8 mouse cellular contexts compared by ENCODE assay signal in the genomic region with DNA sequence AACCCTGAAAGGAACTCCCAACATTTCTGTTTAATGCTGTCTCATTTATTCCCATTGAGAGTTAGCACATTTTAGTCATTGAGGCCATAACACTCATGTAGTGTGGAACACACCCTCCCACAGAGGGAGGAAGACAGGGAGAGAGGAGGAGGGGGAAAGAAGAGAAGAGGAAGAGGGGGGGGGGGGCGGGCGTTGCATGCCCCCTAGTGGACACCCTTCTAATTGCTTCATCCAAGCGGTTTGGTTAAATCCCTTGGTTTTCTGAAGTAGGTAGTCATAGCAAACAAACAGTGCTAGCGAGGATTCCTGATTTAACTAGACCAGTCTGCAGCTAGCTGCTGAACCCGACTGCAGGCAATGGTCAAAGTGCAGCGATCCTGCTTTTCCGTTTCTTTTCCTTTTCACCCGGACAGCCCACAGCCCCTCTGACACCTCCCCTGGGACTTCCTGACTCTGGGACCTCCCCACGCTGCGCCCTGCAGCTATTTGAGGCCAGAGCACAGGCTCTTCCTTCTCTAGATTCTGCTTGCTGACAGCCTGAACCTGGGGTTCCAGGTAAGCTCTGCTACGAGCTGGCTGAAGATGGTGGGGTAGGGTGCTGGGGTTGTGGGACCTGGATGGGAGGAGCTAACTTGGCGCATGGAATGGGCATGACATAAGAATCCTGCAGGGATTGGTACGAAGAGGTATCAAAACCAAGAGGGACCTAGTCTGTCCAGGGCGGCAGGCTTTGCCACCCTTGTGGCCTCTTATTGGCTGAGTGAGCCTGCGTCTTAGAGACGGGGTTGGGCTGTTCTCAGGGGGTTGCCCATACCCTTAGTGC. TPM values are rescaled to one million over a fixed set of nuclear protein-coding genes. Genes with fewer than 3 reads are reported as not detected.
DNase-seq lines count a peak whose midpoint lies in the region; ATAC-seq and TF ChIP-seq lines count a peak whose summit lies in the region.

A gene (plus strand): TSS at position 221 of the 823 bp plus-strand sequence.

- TF ChIP-seq POLR2A in cerebellum, adult 2 months (IDR thresholded peaks at IDR 0.05; ENCODE audit: borderline replicate concordance, insufficient read depth, low read length) = no peak
- no peak for TF ChIP-seq POLR2A in bone marrow, adult 2 months (IDR thresholded peaks at IDR 0.05; ENCODE audit: borderline replicate concordance, control insufficient read depth, low read depth, low read length)

- peak within 1 kb of the TSS; percentile 80 for H3K4me2 ChIP-seq in liver, embryonic 14.5 days (ENCODE audit: low read depth)

- H3K9ac ChIP-seq in liver, embryonic 14.5 days (replicated peaks) = peak within 1 kb of the TSS; percentile 72

- no peak for ATAC-seq in liver, embryonic 14.5 days (ENCODE audit: insufficient read depth)

- no peaks in the 10 kb centered on the region for H3K9me3 ChIP-seq in liver, embryonic 14.5 days (ENCODE audit: control insufficient read depth, low read length)

- peak within 1 kb of the TSS; percentile 29 for H3K4me3 ChIP-seq in cerebellum, adult 2 months (replicated peaks; ENCODE audit: insufficient read depth, low read depth, low read length)
- peak within 1 kb of the TSS; percentile 60 for H3K4me3 ChIP-seq in bone marrow, adult 2 months (replicated peaks; ENCODE audit: control insufficient read depth, low read depth, low read length)
- peak within 1 kb of the TSS; percentile 49 to 62 for H3K4me3 ChIP-seq in liver, embryonic 14.5 days (ENCODE audit: insufficient read depth in 1 of 2, low read depth in 2 of 2, low read length in 2 of 2)

- DNase-seq in cerebellum, adult 2 months = peak in 1 of 2 experiments; percentile 6
- no peak for DNase-seq in cerebellum, adult 18-20 months
- peak; percentile 10 for DNase-seq in gastrocnemius, postnatal 10 days
- peak; percentile 75 for DNase-seq in induced T-regulatory cell, adult 2 months (ENCODE audit: low read depth)
- DNase-seq in liver, embryonic 14.5 days (ENCODE audit: low read depth in 3 of 3, low spot score in 3 of 3) = peak in 1 of 3 experiments; percentile 27
- DNase-seq in naive thymus-derived CD4-positive, alpha-beta T cell, adult 2 months (ENCODE audit: low read depth) = peak; percentile 74
- peak; percentile 66 for DNase-seq in thymus, postnatal 0 days (ENCODE audit: low spot score)

- TF ChIP-seq EP300 in liver, embryonic 14.5 days (IDR thresholded peaks at IDR 0.05; ENCODE audit: low read depth) = no peak

- H3K27me3 ChIP-seq in cerebellum, adult 2 months (ENCODE audit: control insufficient read depth, insufficient read depth, low read length) = no peaks in the 10 kb centered on the region
- H3K27me3 ChIP-seq in liver, embryonic 14.5 days (ENCODE audit: control insufficient read depth, insufficient read depth, low read length) = no peaks in the 10 kb centered on the region

- no peak within 1 kb of the TSS for H3K27ac ChIP-seq in cerebellum, adult 2 months (ENCODE audit: insufficient read depth, low read length)
- H3K27ac ChIP-seq in bone marrow, adult 2 months (ENCODE audit: control insufficient read depth, insufficient read depth, low read depth, low read length, poor library complexity) = peak within 1 kb of the TSS; percentile 72
- peak within 1 kb of the TSS; percentile 77 for H3K27ac ChIP-seq in liver, embryonic 14.5 days

- TF ChIP-seq CTCF in cerebellum, adult 2 months (IDR thresholded peaks at IDR 0.05; ENCODE audit: borderline replicate concordance, insufficient read depth, low read depth, low read length) = no peak
- TF ChIP-seq CTCF in bone marrow, adult 2 months (IDR thresholded peaks at IDR 0.05; ENCODE audit: control insufficient read depth, insufficient read depth, low read length) = 0 out of 2 replicates have a peak, but pooled peaks have one; percentile 12
- peak; percentile 68 for TF ChIP-seq CTCF in liver, embryonic 14.5 days (IDR thresholded peaks at IDR 0.05; ENCODE audit: low read depth)

- WGBS in cerebellum, adult 2 months = 45% methylated on average over 16 of the region's 16 CpGs
- WGBS in bone marrow, adult 2 months = 2% methylated on average over 16 of the region's 16 CpGs
- 13% methylated on average over 16 of the region's 16 CpGs for WGBS in liver, embryonic 14.5 days (ENCODE audit: insufficient replicate concordance)

- H3K36me3 ChIP-seq in liver, embryonic 14.5 days (replicated peaks; ENCODE audit: control insufficient read depth, insufficient read depth, low read depth) = no peaks in the 10 kb centered on the region

- H3K4me1 ChIP-seq in cerebellum, adult 2 months (ENCODE audit: control insufficient read depth, insufficient read depth, low read length) = no peaks in the 10 kb centered on the region
- H3K4me1 ChIP-seq in bone marrow, adult 2 months (ENCODE audit: control insufficient read depth, insufficient read depth, low read length) = peaks cover 1% of the 10 kb centered on the region; the same call in 1 of the 2 replicates
- peaks cover 46 to 54% of the 10 kb centered on the region in 2 experiments for H3K4me1 ChIP-seq in liver, embryonic 14.5 days (replicated peaks; ENCODE audit: control insufficient read depth in 2 of 2, insufficient read depth in 2 of 2, low read length in 1 of 2)

RNA-seq across cellular contexts. Expression of the gene that starts here (rescaled TPM):
- 1.5 and 1.6 TPM in 2 replicates for polyA plus RNA-seq in cerebellum, adult 2 months (2012; rRNA removed)
- polyA plus RNA-seq in bone marrow, adult 2 months (2011; ENCODE audit: insufficient read depth, insufficient read length, low replicate concordance, missing spikeins) = 2.9 and 6.2 TPM in 2 replicates
- total RNA-seq in gastrocnemius, postnatal 10 days (2021) = 1 to 10 TPM; 2.5 to 3.6 TPM
- 2.2 and 4.2 TPM in 2 replicates for polyA plus RNA-seq in liver, embryonic 14.5 days (2012; rRNA removed)
- 5.3 and 5.5 TPM in 2 replicates for polyA plus RNA-seq in liver, embryonic 14.5 days (2014; fragmentation: Nextera tagmentation; extraction: Ambion mirVana)
- polyA plus RNA-seq in thymus, postnatal 0 days (2015; fragmentation: Nextera tagmentation; extraction: Ambion mirVana) = 15.1 and 16.6 TPM in 2 replicates

Comparison
In these comparisons a context has a peak if more than half of its experiments do, and no peak if none do; other contexts are left out.
1. DNase-seq: peak in gastrocnemius, postnatal 10 days (single experiment), induced T-regulatory cell, adult 2 months (single experiment), naive thymus-derived CD4-positive, alpha-beta T cell, adult 2 months (single experiment) and thymus, postnatal 0 days (single experiment); none in cerebellum, adult 18-20 months (0 of 2).
2. Peak in every context shown above with its lines, with median percentiles within 50 percentile points of each other: H3K4me3 ChIP-seq.